Mouse (Mus musculus) gastrocnemius, postnatal 25 days (tissue): ENCODE data around the gene Slc7a11. TPM values are rescaled to one million over a fixed set of nuclear protein-coding genes. Genes with fewer than 3 reads are reported as not detected.
A peak's percentile ranks its signal among the peaks of the same experiment; 100 is the strongest.

Experiments used
- DNase-seq: peaks from one replicate; pipeline ENCODE4 v3.0.0; 2022
- total RNA-seq, 2 experiments: library from RNA; stranded (reverse); gene quantifications; 1 replicate in 1 of 2; 2 replicates in 1 of 2; pipeline ENCODE4 v1.2.3; 2021

Gene Slc7a11
- total RNA-seq, 2 experiments from 2014 or later: 0.11 to 0.23 TPM

DNA sequence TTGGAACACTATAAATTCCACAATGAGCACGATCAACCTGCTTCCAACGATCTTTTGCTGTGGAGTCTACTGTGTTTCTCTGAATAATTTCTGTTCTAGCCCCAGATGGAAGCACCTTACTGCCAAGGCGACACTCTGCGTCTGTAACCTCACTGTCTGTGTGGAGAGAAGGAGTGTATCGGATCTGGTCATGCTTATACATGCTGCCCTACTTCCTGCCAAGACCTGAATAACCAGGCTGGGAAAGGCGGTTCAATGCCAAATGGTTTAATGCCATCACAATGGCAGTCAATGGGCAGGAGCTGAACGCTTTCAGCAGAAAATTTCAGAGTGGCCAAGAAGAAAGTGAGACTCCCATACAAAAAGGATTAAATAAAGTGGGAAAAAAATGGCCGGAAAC is 137.1 kb downstream of the Slc7a11 start:
- DNase-seq: no peak

- no peak for DNase-seq
Observed at GRCm38 (mm10) chr3:50304137-50304536, 139.3 kb downstream of the Slc7a11 start.

- DNase-seq: no peak
Observed at GRCm38 (mm10) chr3:50302648-50303047, 140.8 kb downstream of the Slc7a11 start.

DNA sequence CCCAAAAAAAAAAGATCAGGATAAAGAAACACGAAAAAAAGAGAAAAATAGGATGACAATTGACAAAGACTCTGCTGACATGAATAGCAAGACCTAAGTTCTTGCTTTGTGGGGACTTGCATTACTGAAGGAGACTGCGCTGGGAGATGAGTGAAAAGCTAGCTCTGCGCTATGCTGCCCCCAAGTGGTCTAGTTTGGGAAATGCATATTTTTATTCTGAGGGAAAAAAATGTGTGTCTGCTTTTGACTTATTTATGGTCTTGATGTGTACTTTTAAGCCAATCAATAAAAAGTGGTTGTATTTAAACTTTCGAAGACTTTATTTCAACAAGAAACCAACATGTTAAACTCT is 142.5 kb downstream of the Slc7a11 start:
- DNase-seq: peak; percentile 9

DNA sequence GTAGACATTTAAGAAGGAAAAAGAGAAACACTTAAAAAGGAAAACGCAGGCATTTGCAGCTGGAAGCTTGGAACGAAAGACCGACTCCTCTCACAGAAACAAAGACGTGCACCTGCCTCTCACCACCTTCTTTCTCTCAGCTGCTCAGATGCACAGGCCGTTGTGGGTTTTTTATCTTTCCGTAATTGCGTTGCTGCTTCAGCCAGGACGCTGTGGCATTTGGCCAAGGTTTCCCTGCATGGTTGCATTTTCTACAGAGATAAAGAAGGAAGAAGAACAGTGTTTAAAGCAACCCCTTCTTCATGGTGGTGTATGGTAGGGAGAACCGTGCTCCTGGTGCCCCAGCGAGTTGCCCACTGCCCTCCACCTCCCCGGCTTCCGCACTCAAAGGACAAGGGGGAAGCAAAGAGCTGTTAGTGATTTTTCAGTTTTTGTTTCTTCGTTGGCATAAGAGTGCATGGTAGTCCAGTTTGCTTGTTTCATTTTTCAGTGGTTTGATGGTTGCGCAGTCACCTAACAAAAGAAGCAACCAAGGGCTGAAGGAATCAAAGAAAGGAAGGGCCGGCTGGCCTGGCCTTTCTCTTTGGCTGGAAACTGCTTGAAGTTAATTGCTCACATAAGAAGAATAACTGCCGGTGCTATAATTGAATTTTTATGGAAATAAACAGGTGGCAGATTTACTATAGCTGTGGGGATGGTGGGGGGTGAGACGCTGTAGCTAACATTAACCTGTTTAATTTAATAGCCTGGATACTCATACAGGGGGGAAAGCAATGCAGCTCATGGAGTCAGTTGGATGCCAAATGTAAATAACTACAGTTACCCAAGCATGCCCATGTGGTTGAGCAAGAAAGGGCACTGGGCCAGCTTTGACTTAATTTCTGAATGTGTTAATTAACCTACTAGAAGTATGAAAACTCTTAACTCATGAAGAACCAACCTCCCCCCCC is 143.1 kb downstream of the Slc7a11 start:
- no peak for DNase-seq

DNA sequence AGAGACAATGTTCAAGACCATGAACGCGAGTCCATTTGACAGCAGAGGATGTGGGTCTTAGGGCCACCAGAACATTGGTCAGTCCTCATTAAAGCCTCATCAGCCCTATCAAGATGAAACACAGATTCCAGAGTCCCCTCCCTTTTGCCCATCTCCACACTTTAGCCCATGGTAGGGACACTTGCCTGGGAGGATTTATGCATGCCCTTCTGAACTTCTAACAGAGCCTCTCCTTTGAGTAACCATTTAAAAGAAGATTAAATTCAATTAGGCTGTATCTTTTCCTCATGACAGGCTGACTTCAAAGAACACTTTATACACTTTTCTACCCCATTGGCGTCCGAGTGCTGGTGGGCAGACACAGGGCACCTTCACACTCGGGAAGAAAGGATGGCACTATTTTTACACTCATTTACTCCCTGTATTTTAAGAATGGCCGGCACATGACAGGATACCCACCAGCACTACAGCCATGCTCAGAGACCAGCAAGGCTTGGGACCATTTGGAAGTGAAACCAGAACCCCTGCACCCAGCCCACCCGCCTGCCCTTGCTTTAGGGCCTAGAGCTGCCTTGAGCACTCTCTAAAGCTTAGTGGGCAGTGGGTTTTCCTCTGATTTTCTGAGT is 144.9 kb downstream of the Slc7a11 start:
- DNase-seq: no peak

- no peak for DNase-seq
Observed at GRCm38 (mm10) chr3:50296956-50297355, 146.5 kb downstream of the Slc7a11 start.

- no peak for DNase-seq
Observed at GRCm38 (mm10) chr3:50275023-50275422, 168.4 kb downstream of the Slc7a11 start.

GRCm38 (mm10) chr3:50272222-50272621 is 171.2 kb downstream of the Slc7a11 start:
- no peak for DNase-seq

- no peak for DNase-seq
Observed at GRCm38 (mm10) chr3:50269680-50270079, 173.7 kb downstream of the Slc7a11 start.

DNA sequence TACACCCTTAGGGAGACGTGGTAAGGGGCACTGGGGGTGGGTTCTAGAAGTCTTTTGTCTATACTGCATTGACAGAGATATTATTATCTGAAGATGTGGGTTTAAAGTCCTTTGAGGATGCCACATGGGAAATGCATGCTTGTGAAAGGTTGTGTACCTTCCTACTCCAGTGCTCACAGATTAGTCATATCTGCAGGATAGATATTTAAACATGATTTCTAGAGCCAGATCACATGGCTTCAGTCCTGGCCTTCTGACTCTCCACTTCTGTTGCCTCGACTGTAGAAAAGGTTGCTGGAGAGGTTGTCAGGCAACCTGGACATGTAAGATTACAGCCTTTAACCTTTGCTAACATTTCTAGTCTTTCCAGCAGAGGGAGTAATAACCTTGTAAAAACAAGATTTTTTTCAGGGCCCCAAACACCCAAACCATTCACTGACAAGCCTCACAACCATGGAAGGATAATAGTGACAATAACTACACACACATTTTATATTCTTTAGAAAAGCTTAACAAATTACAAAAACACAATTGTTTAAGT is 180.8 kb downstream of the Slc7a11 start:
- DNase-seq: no peak

DNA sequence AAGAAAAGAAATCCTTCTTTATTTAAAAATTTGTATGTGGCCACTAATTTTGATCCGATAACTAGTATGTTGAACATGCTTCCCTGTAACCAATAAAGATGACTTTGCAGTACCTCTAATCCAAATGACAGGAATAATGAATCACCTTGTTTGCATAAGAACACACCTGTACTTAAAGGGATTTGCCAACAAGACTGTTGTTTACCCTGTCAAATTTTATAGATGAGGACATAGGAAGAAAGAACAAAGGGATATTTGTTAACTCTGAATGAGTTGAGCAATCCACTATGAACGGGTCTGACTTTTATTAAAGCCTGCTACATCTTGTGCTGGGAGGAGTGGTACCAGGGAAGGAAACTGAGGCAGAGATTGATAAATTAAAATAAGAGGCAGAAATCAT is 181.3 kb downstream of the Slc7a11 start:
- no peak for DNase-seq

DNA sequence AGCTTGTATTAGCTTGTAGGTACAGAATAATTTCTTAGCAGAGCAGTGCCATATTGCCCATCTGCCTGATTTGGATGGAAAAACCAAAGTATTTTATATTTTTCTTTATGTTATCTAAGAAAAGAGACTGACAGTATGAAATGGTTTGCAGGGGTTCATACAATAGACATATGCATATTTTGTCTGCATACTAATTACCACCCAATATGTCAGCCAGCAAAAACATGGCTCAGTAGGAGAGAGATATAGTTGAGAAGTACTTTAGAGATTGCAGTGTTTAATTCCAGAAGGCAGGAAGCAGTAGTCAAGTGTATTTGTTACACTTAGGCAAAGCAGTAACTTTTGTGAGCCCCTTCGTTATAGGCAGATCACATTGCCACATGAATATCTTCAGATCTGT is 182.7 kb downstream of the Slc7a11 start:
- DNase-seq: no peak

DNA sequence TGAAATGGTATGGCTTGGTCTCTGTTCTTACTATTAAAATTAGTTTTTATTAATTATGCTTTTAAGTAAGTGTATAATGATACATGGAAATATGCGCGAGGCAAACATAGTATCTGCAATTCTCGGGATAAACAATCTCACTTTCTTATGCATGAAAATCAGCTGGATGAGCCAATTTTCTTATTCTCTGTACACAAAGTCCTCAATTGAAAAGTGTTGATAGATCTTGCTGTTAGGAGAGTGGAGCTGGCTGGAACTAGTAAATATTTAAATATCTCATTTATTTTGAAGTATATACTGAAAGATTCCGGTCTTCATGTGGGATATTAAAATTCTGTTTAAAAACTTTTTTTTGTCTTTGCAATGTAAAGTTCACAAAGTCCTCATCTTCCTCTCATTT is 184.6 kb downstream of the Slc7a11 start:
- DNase-seq: no peak

DNA sequence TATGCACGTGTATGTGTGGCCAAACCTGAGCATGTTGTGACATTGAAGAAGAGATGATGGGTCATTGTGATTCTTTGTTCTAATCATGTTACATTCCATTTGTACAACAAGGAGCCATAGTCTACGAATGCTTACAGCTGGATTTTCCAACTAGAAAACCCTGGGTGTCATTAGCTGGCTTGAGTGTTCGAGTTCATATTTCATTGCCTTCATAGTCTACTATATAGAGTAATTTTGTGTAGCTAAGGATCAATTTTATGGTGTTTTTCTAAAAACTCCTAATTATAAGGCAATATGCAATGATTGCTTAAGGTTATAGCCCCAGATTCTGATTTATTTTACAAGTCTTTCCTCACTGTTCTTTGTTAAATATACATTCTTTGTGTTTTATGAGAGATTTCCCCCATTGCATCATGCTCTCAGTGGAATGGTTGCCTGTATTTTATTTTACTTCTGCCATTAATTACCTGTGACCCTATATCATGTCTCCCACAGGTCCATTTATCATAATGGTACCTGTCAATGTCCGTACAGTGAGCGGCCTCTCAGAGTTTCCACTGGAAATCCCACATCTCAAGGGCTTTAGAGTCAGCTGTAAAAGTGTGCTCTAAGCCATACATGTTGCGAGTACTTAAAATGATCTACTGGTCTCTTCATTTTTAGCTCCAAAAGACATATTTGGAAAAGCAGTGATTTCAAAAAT is 193.7 kb downstream of the Slc7a11 start:
- no peak for DNase-seq

DNA sequence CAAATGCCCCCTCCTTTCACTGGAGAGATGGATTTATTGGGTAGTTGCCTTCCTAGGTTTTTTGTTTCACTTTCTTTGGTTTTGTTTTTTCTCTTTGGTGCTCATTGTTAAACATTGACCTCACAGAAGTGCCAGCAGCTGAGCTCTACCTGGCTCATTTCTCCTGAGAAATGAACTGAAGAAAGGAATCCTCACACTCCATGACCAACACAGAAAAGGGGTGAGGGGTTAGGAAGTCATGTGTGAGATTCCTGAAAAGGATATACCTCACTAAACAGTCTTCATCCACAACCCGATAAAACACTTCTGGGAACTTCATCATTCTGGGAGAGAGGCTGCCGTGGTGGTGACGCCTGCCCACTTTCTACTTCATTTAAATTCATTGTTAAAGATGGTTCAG is 207.4 kb downstream of the Slc7a11 start:
- no peak for DNase-seq

- DNase-seq: no peak
Observed at GRCm38 (mm10) chr3:50233144-50233543, 210.3 kb downstream of the Slc7a11 start.

DNA sequence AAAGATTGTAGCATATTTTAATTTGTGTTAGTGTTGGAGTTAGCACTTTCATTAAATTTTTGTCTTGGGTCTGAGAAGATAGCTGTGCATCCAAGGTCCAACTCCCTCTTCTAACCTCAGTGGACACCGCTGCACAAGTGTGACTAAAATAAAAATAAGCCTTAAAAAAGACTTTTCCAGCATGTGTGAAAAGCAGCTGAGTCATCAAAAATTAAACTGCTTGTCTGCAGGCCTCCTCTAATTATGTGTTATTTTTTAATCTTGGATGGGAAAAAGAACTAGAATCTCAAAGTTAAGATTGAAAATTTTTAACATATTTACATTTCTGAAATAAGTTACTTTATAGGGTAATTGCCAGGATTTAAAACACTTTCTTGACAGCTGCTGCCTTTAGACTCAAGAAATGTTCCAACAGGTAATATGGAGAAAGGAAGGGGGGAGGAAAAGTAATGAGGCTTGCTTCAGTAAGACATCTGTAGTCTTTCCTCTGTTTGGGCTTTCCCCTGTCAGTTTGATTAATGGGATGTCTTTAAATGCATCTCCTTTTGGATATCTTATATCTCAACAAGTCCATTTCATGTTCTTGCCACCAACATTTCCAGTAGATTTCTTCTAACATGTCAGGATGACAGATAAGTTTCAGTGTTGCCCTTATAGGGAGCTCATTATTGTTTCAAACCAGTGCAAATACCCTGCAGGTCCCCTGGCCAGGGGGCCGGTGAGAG is 218.9 kb downstream of the Slc7a11 start:
- no peak for DNase-seq

GRCm38 (mm10) chr3:50220454-50220853 is 223.0 kb downstream of the Slc7a11 start:
- no peak for DNase-seq

GRCm38 (mm10) chr3:50186369-50186768 is 257.0 kb downstream of the Slc7a11 start:
- DNase-seq: no peak

GRCm38 (mm10) chr3:50185879-50186278 is 257.5 kb downstream of the Slc7a11 start:
- DNase-seq: no peak

- DNase-seq: no peak
Observed at GRCm38 (mm10) chr3:50160756-50161155, 282.7 kb downstream of the Slc7a11 start.
